25 mouse cellular contexts compared by ENCODE assay signal in genomic region chr16:75586466-75586865, GRCm38 (mm10). TPM values are rescaled to one million over a fixed set of nuclear protein-coding genes. Genes with fewer than 3 reads are reported as not detected.
DNase-seq lines count a peak whose midpoint lies in the region; ATAC-seq and TF ChIP-seq lines count a peak whose summit lies in the region.
"Had no signal": no experiment of that assay in that cellular context is flagged by ENCODE, and none has a peak within 500 bp of the region (broad histone marks: within the 10 kb centered on the region; RNA-seq: fewer than 3 reads in every experiment).

No protein-coding gene starts in this region.

- H3K4me3 ChIP-seq in kidney, embryonic 16.5 days (ENCODE audit: low read length): no peak overlapping the region
- H3K4me3 ChIP-seq in kidney, embryonic 15.5 days (replicated peaks): no peak overlapping the region
- no peak overlapping the region for H3K4me3 ChIP-seq in intestine, postnatal 0 days (ENCODE audit: low read depth, low read length)
- no peak overlapping the region for H3K4me3 ChIP-seq in heart, embryonic 12.5 days
- H3K4me3 ChIP-seq: forebrain, embryonic 15.5 days; heart, embryonic 10.5 days; heart, embryonic 15.5 days; hindbrain, embryonic 13.5 days had no signal

- H3K9me3 ChIP-seq in kidney, embryonic 16.5 days (ENCODE audit: low read length): no peaks in the 10 kb centered on the region
- H3K9me3 ChIP-seq in kidney, embryonic 15.5 days (replicated peaks): no peaks in the 10 kb centered on the region
- H3K9me3 ChIP-seq in intestine, postnatal 0 days (ENCODE audit: control insufficient read depth): no peaks in the 10 kb centered on the region
- no peaks in the 10 kb centered on the region for H3K9me3 ChIP-seq in heart, embryonic 12.5 days (replicated peaks)
- H3K9me3 ChIP-seq: forebrain, embryonic 15.5 days; G1E; heart, embryonic 10.5 days; heart, embryonic 15.5 days; hindbrain, embryonic 13.5 days had no signal

- ATAC-seq in kidney, embryonic 16.5 days (ENCODE audit: low FRiP score, low TSS enrichment): peak; percentile 46; the same call in 1 of the 2 replicates
- no peak for ATAC-seq in kidney, embryonic 15.5 days (replicated peaks; ENCODE audit: low FRiP score)
- ATAC-seq in common myeloid progenitor, adult 5-6 weeks (replicated peaks; ENCODE audit: low read depth, poor library complexity, severe bottlenecking): 0 out of 2 replicates have a peak, but pooled peaks have one; percentile 47
- no peak for ATAC-seq in intestine, postnatal 0 days
- ATAC-seq in heart, embryonic 12.5 days (ENCODE audit: insufficient number of reproducible peaks, low FRiP score): no peak
- ATAC-seq: CD4-positive, CD25-positive, alpha-beta regulatory T cell, adult 4 months; forebrain, embryonic 15.5 days had no signal

- no peaks in the 10 kb centered on the region for H3K4me1 ChIP-seq in kidney, embryonic 16.5 days (ENCODE audit: insufficient read depth, low read length)
- no peaks in the 10 kb centered on the region for H3K4me1 ChIP-seq in kidney, embryonic 15.5 days
- no peaks in the 10 kb centered on the region for H3K4me1 ChIP-seq in intestine, postnatal 0 days (replicated peaks; ENCODE audit: control insufficient read depth, insufficient read depth, low read length)
- peaks cover 3% of the 10 kb centered on the region; the same call in 1 of the 2 replicates for H3K4me1 ChIP-seq in heart, embryonic 12.5 days (replicated peaks)
- H3K4me1 ChIP-seq: forebrain, embryonic 15.5 days; heart, embryonic 10.5 days; heart, embryonic 15.5 days; hindbrain, embryonic 13.5 days had no signal

- no peak overlapping the region for H3K4me2 ChIP-seq in kidney, embryonic 16.5 days (replicated peaks; ENCODE audit: low read depth, low read length)
- H3K4me2 ChIP-seq in kidney, embryonic 15.5 days: no peak overlapping the region
- no peak overlapping the region for H3K4me2 ChIP-seq in intestine, postnatal 0 days (replicated peaks; ENCODE audit: low read depth)
- no peak overlapping the region for H3K4me2 ChIP-seq in heart, embryonic 12.5 days
- H3K4me2 ChIP-seq: forebrain, embryonic 15.5 days; heart, embryonic 15.5 days; hindbrain, embryonic 13.5 days had no signal

- WGBS in kidney, embryonic 16.5 days: 22% methylated on average over 3 of the region's 3 CpGs
- WGBS in kidney, embryonic 15.5 days: 18% methylated on average over 3 of the region's 3 CpGs
- 24% methylated on average over 3 of the region's 3 CpGs for WGBS in intestine, postnatal 0 days
- WGBS in heart, embryonic 12.5 days: 18% methylated on average over 3 of the region's 3 CpGs

- no peaks in the 10 kb centered on the region for H3K27me3 ChIP-seq in kidney, embryonic 16.5 days (ENCODE audit: insufficient read depth, low read length)
- H3K27me3 ChIP-seq in kidney, embryonic 15.5 days: no peaks in the 10 kb centered on the region
- H3K27me3 ChIP-seq in intestine, postnatal 0 days (replicated peaks; ENCODE audit: control insufficient read depth, insufficient read depth, low read length): no peaks in the 10 kb centered on the region
- H3K27me3 ChIP-seq in heart, embryonic 12.5 days (replicated peaks): no peaks in the 10 kb centered on the region
- H3K27me3 ChIP-seq: forebrain, embryonic 15.5 days; heart, embryonic 15.5 days; hindbrain, embryonic 13.5 days had no signal

- no peak overlapping the region for H3K9ac ChIP-seq in kidney, embryonic 16.5 days (replicated peaks; ENCODE audit: low read length)
- no peak overlapping the region for H3K9ac ChIP-seq in kidney, embryonic 15.5 days
- no peak overlapping the region for H3K9ac ChIP-seq in intestine, postnatal 0 days (ENCODE audit: low read depth, low read length)
- H3K9ac ChIP-seq in heart, embryonic 12.5 days: no peak overlapping the region
- H3K9ac ChIP-seq: forebrain, embryonic 15.5 days; heart, embryonic 15.5 days; hindbrain, embryonic 13.5 days had no signal

- DNase-seq in kidney, adult 8-10 months: no peak
- DNase-seq in kidney, postnatal 36 days: peak; percentile 6 to 14
- DNase-seq in 3134 (ENCODE audit: extremely low read depth, insufficient read length, low spot score): peak; percentile 8
- DNase-seq: adrenal gland, adult 8-10 months; B cell, adult 2 months; cerebellum, adult 11-12 months; cerebellum, adult 9-10 months; cerebellum, postnatal 25 days; gastrocnemius, postnatal 36 days; heart, adult 18-20 months; heart, postnatal 14 days had no signal

- H3K36me3 ChIP-seq in kidney, embryonic 16.5 days (ENCODE audit: insufficient read depth, low read length): no peaks in the 10 kb centered on the region
- no peaks in the 10 kb centered on the region for H3K36me3 ChIP-seq in kidney, embryonic 15.5 days
- H3K36me3 ChIP-seq in intestine, postnatal 0 days (ENCODE audit: control insufficient read depth, insufficient read depth): no peaks in the 10 kb centered on the region
- H3K36me3 ChIP-seq in heart, embryonic 12.5 days: no peaks in the 10 kb centered on the region
- H3K36me3 ChIP-seq: forebrain, embryonic 15.5 days; G1E; heart, embryonic 10.5 days; heart, embryonic 15.5 days; hindbrain, embryonic 13.5 days had no signal

- H3K27ac ChIP-seq in kidney, embryonic 16.5 days (ENCODE audit: low read length): no peak overlapping the region
- no peak overlapping the region for H3K27ac ChIP-seq in kidney, embryonic 15.5 days
- no peak overlapping the region for H3K27ac ChIP-seq in intestine, postnatal 0 days (ENCODE audit: low read depth, low read length)
- H3K27ac ChIP-seq in heart, embryonic 12.5 days (ENCODE audit: poor library complexity, severe bottlenecking): no peak overlapping the region
- H3K27ac ChIP-seq: forebrain, embryonic 15.5 days; heart, embryonic 10.5 days; heart, embryonic 15.5 days; hindbrain, embryonic 13.5 days had no signal

- no peak for TF ChIP-seq CTCF in intestine, postnatal 0 days (IDR thresholded peaks at IDR 0.05; ENCODE audit: low read depth)

RNA-seq across cellular contexts. Expression of gene Lipi, which starts 0.6 kb away (rescaled TPM):
- polyA plus RNA-seq in kidney, embryonic 16.5 days (2015; fragmentation: Nextera tagmentation; extraction: Ambion mirVana): not detected in 2 replicates
- polyA plus RNA-seq in kidney, embryonic 15.5 days (2015; fragmentation: Nextera tagmentation; extraction: Ambion mirVana): 0.30 TPM in 1 of 2 replicates, not detected in the other
- not detected in 2 replicates for total RNA-seq in common myeloid progenitor, adult 5-6 weeks (2017)
- not detected in 2 replicates for polyA plus RNA-seq in intestine, postnatal 0 days (2015; fragmentation: Nextera tagmentation; extraction: Ambion mirVana)
- polyA plus RNA-seq in heart, embryonic 12.5 days (2016; fragmentation: Nextera tagmentation; extraction: Ambion mirVana): not detected in 2 replicates
- total RNA-seq: adrenal gland, adult 8-10 months; G1E; gastrocnemius, adult 8-10 months; gastrocnemius, postnatal 36 days; heart, adult 18-20 months; heart, postnatal 14 days; hematopoietic stem cell, adult 5-6 weeks had no signal
- polyA plus RNA-seq: CD4-positive, CD25-positive, alpha-beta regulatory T cell, adult 4 months; forebrain, embryonic 11.5 days; forebrain, embryonic 15.5 days; G1E; heart, embryonic 10.5 days; heart, embryonic 15.5 days; hindbrain, embryonic 13.5 days had no signal

RNA-seq across cellular contexts. Expression of gene Rbm11, which starts 6.2 kb away (rescaled TPM):
- polyA plus RNA-seq in kidney, embryonic 16.5 days (2015; fragmentation: Nextera tagmentation; extraction: Ambion mirVana): 0.27 and 0.40 TPM in 2 replicates
- 0.09 and 0.40 TPM in 2 replicates for polyA plus RNA-seq in kidney, embryonic 15.5 days (2015; fragmentation: Nextera tagmentation; extraction: Ambion mirVana)
- 0.39 and 0.91 TPM in 2 replicates for total RNA-seq in common myeloid progenitor, adult 5-6 weeks (2017)
- 0.26 and 0.39 TPM in 2 replicates for polyA plus RNA-seq in intestine, postnatal 0 days (2015; fragmentation: Nextera tagmentation; extraction: Ambion mirVana)
- polyA plus RNA-seq in heart, embryonic 12.5 days (2016; fragmentation: Nextera tagmentation; extraction: Ambion mirVana): 0.27 and 0.47 TPM in 2 replicates
- total RNA-seq: gastrocnemius, postnatal 36 days; heart, adult 18-20 months; heart, postnatal 14 days had no signal
- polyA plus RNA-seq: G1E had no signal

Comparison
In these comparisons a context has a peak if more than half of its experiments do, and no peak if none do; other contexts are left out.
1. ATAC-seq: peak in kidney, embryonic 16.5 days (single experiment) and common myeloid progenitor, adult 5-6 weeks (single experiment); none in kidney, embryonic 15.5 days (single experiment), intestine, postnatal 0 days (single experiment) and heart, embryonic 12.5 days (single experiment).
2. DNase-seq: peak in kidney, postnatal 36 days (2 of 2) and 3134 (single experiment); none in kidney, adult 8-10 months (0 of 2).